Mouse (Mus musculus) layer of hippocampus, postnatal 36 days (tissue): ENCODE results near the gene 2410015M20Rik. TPM values are rescaled to one million over a fixed set of nuclear protein-coding genes. Genes with fewer than 3 reads are reported as not detected.

Experiments
- DNase-seq, 2 experiments: peaks; one replicate each; pipeline ENCODE4 v3.0.0; 2022
- total RNA-seq, 2 experiments: library from RNA; stranded (reverse); gene quantifications; 2 replicates each; pipeline ENCODE4 v1.2.3; 2021

The 2410015M20Rik gene
- total RNA-seq, 2 experiments from 2014 or later = 123 to 131 TPM

DNA sequence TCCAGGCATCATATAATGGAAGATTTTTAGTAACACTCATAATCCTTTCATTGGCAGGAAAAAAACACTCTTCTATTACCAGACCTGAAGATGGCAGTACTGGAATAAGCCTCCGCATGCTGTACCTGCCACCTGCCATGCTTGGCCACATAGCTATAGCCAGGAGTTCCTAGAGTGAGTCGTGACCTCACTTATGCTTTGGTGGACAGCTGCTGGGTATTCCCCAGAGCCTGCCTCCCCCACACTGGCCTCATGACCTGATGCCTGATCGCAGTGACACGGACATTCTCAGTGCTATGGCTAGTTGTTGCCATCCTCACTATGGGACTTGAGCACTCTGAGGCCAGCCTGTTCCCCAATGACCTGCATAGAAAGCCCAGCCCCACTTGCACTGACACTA, 39.3 kb downstream of the 2410015M20Rik start:
- DNase-seq = no peak

DNA sequence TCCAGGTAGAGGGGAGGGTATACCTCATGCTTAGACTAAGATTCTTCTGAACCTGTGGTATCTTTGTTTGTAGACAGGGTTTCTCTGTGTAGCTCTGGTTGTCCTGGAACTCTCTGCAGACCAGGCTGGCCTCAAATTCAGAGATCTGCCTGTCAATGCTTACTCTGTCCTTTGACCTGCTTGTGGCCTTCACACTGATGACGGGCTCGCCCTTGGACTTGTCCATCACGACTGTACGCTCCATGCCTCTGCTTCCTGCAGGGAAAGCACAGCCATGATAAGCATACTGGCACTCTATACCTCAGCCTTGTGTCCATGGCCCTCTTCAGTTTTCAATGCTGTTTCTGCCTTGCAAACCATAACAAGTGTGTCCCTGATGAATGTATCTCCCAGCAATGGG, 42.2 kb downstream of the 2410015M20Rik start:
- no peak for DNase-seq

DNA sequence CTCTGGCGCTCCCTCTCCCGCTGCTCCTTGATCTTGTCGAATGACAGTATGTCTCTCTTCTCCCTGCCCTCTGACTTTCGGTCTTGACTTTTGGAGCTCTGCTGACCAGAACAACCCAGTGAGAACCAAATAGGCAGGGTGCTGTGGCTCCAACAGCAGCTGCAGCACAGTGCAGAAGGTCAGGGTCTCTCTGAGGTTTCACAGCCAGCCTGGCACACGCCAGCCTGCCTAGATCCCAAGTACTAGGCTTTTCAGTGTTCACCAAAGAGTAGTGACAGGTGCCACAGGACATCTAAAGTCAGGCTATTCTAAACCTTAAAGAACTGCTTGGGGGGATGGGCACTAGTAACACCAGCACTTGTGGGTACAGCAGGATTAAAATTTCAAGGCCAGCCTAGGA, 42.7 kb downstream of the 2410015M20Rik start:
- DNase-seq = no peak

DNA sequence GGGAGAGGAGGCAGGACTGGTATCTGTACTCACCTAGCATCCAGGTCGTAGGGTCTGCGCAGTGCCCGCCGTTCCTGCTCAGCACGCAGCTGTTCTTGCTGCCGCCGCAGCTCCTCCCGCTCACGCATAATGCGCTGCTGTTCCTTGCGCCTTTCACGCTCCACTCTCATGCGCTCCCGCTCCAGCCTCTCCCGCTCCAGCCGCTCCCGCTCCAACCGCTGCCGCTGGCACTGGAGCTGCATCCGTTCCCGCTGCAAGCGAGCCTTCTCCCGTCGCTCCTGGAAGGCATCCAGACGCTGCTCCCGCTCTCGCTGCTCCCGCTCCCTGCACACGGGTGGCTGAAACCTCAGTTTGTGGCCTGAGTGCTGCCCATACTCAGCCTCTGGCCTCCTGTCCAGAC, 43.3 kb downstream of the 2410015M20Rik start:
- no peak for DNase-seq

DNA sequence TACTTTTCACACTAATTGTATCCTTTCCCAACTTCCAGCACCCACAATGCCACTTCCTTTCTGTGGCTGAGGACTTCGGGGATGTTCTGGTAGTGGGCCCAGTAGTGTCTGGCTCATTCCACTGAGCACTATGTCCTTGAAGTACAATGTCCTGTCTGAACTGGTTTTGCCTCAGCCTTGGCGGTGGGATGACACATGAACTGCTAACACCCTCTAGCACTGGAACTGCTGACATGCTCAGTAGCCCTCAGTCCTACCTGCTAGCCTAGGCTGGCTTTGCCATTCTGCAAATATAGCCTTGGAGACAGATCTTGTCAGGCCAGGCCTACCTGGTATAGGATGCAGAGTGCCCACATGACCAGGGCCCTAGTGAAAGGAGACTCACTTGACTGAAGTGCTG, 47.7 kb downstream of the 2410015M20Rik start:
- DNase-seq = no peak

DNA sequence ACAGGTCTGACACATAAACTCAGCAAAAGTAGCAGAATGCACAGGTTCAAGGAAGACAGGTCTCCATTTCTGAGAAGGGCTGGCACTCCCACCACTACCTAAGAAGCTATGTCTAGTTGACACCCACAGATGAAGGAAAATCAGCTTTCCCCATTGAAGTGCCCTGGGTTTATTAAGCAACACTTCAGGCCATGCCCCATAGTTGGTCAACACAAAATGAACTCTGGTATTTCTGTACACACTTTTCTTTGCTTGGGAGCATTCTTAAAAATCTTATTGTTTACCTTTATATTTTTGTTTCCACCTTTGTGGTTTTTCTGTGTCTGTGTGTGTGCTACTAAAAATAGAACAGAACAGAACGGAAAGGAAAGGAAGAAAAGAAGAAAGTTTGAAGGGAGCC, 49.4 kb downstream of the 2410015M20Rik start:
- DNase-seq = no peak

DNA sequence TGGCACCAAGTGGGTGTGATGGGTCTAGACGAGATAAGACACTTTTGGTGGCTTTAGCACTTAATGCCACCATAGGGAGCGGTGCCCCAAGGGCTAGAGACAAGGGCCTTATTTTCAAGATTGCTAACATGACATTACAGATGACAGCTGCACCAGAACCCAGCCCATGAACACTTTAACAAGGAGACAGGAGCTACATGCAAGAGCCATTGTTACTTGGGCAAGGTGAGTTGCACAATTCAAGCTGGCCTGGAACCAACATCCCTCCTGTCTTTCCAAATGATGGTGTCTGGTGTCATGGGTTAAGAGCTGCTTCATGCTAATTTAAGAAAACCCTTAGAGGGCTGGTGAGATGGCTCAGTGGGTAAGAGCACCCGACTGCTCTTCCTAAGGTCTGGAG, 50.2 kb downstream of the 2410015M20Rik start:
- no peak for DNase-seq

DNA sequence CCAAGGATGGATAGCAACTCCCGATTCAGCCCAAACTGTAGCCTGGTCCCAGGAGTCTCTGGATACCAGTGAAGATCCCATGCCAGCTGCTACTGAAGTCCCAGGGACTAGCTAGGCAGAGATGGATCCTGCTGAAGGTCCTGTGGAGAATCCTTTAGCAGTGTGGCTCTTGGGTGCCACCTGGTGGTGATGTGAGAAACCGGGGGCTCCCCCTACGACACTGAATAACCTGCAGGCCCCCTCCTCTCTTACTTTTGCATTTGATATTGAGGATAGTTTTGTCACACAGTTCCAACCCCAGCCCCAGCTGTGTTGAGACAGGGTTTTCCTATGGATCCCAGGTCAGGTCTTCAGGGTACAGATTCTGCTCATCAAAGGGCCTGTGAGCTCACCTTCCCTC, 51.1 kb downstream of the 2410015M20Rik start:
- peak; percentile 69 to 73 for DNase-seq

Other genes starting within 250 kb of the 2410015M20Rik start
- 100 to 1,000 TPM; 657 to 686 TPM for gene Ptprs, start 133.3 kb downstream of the 2410015M20Rik start, total RNA-seq
- not detected for gene Znrf4, start 97.3 kb downstream of the 2410015M20Rik start, total RNA-seq
- 1 to 10 TPM; 3.3 to 5.4 TPM for gene Gm20219, start 55.4 kb downstream of the 2410015M20Rik start, total RNA-seq
- 100 to 1,000 TPM; 142 to 174 TPM for gene Safb2, start 25.2 kb downstream of the 2410015M20Rik start, total RNA-seq
- 100 to 1,000 TPM; 178 to 183 TPM for gene Safb, start 24.9 kb downstream of the 2410015M20Rik start, total RNA-seq
- gene Rpl36, start 3.6 kb upstream of the 2410015M20Rik start, total RNA-seq = 100 to 1,000 TPM; 358 to 400 TPM
- 10 to 100 TPM; 58.7 to 59.4 TPM for gene Lonp1, start 17.1 kb upstream of the 2410015M20Rik start, total RNA-seq
- under 1 TPM; 0.82 to 0.91 TPM for gene Catsperd, start 18.4 kb upstream of the 2410015M20Rik start, total RNA-seq
- 10 to 100 TPM; 86.7 to 88.3 TPM for gene Ranbp3, start 63.5 kb upstream of the 2410015M20Rik start, total RNA-seq
- gene Ndufa11, start 108.0 kb upstream of the 2410015M20Rik start, total RNA-seq = 100 to 1,000 TPM; 213 to 221 TPM
- gene Vmac, start 108.3 kb upstream of the 2410015M20Rik start, total RNA-seq = 10 to 100 TPM; 10.4 to 14.2 TPM
- 1 to 10 TPM; 2.8 to 3.9 TPM for gene Nrtn, start 147.8 kb upstream of the 2410015M20Rik start, total RNA-seq
- 10 to 100 TPM; 68.6 to 71.1 TPM for gene Dus3l, start 155.0 kb upstream of the 2410015M20Rik start, total RNA-seq
- gene Prr22, start 160.5 kb upstream of the 2410015M20Rik start, total RNA-seq = 1 to 10 TPM; 1.4 to 1.5 TPM
- 1 to 10 TPM; 5.0 TPM for gene Rfx2, start 221.2 kb upstream of the 2410015M20Rik start, total RNA-seq